Mouse (Mus musculus): ENCODE results near the gene Dab2ip. TPM values are rescaled to one million over a fixed set of nuclear protein-coding genes. Genes with fewer than 3 reads are reported as not detected.

Dab2ip gene
- polyA plus RNA-seq, 1 experiment from 2014 or later, result 27.0 TPM

DNA sequence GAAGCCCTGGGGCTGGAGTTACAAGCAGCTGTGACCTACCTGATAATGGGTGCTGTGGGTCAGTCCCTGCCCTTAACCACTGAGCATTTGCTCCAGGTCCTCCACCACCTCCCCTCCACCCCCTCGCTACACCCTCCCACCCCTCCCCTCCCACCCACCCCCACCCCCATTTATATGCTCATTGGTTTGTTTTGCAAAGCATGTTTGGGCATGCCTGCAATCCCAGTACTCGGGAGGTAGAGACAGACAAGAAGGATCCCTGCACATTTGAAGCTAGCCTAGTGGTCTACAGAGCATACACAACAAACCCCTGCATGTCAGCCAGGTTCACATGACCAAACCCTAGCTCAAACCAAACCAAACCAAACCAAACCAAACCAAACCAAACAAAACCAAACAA lies 178.0 kb downstream of the Dab2ip start:
- Histone ChIP-seq H3K4me1 (ENCODE audit: control insufficient read depth, insufficient read depth, low read length) (peaks cover 5% of the 10 kb centered on the region; the same call in 1 of the 2 replicates), H3K27me3 (replicated peaks; ENCODE audit: control insufficient read depth, insufficient read depth, low read length) (no peaks in the 10 kb centered on the region), H3K4me2 (ENCODE audit: low read depth, low read length) (no peak overlapping the region), H3K36me3 (ENCODE audit: control insufficient read depth, insufficient read depth, low read length) (no peaks in the 10 kb centered on the region), H3K9me3 (ENCODE audit: control insufficient read depth, low read length) (no peaks in the 10 kb centered on the region), H3K4me3 (ENCODE audit: low read length) (no peak overlapping the region), H3K9ac (ENCODE audit: low read depth, low read length) (no peak overlapping the region), H3K27ac (ENCODE audit: low read length) (no peak overlapping the region)
- 74% methylated on average over 2 of the region's 2 CpGs for WGBS
- no peak for ATAC-seq

DNA sequence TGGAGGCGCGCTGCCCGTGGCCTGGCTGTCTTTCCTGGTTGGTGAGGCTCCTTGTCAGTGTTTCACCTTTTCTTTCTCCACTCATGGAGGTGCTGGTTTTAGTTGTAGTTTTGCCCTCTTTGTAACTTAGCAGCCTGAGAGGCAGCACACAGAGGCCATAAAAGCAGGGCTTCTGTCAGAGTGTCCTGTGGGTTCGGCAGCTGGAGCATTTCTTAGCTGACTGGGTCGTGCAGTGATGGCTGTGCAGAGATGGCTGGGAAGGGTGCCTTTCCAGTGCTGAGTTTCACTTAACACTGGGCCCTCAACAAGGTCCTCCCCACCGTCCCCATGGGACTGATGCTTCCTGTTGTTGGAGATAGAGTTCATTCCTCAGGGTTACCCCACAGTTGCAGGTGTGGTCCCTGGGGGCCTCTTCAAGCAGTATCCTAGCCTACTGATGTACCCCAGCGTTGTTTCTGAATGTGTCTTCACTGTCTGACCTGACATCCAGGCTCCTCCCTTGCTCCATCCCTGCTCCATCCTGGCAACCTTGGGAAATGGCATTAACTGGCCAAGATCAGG lies 179.5 kb downstream of the Dab2ip start:
- no peaks in the 10 kb centered on the region for H3K36me3 ChIP-seq (ENCODE audit: control insufficient read depth, insufficient read depth, low read length)
- H3K4me3 ChIP-seq (ENCODE audit: low read length), result no peak overlapping the region
- no peak overlapping the region for H3K27ac ChIP-seq (ENCODE audit: low read length)
- peaks cover 5% of the 10 kb centered on the region; the same call in 1 of the 2 replicates for H3K4me1 ChIP-seq (ENCODE audit: control insufficient read depth, insufficient read depth, low read length)
- no peak overlapping the region for H3K9ac ChIP-seq (ENCODE audit: low read depth, low read length)
- no peaks in the 10 kb centered on the region for H3K9me3 ChIP-seq (ENCODE audit: control insufficient read depth, low read length)
- ATAC-seq, result no peak
- WGBS, result 64% methylated on average over 7 of the region's 7 CpGs
- no peaks in the 10 kb centered on the region for H3K27me3 ChIP-seq (replicated peaks; ENCODE audit: control insufficient read depth, insufficient read depth, low read length)
- no peak overlapping the region for H3K4me2 ChIP-seq (ENCODE audit: low read depth, low read length)

DNA sequence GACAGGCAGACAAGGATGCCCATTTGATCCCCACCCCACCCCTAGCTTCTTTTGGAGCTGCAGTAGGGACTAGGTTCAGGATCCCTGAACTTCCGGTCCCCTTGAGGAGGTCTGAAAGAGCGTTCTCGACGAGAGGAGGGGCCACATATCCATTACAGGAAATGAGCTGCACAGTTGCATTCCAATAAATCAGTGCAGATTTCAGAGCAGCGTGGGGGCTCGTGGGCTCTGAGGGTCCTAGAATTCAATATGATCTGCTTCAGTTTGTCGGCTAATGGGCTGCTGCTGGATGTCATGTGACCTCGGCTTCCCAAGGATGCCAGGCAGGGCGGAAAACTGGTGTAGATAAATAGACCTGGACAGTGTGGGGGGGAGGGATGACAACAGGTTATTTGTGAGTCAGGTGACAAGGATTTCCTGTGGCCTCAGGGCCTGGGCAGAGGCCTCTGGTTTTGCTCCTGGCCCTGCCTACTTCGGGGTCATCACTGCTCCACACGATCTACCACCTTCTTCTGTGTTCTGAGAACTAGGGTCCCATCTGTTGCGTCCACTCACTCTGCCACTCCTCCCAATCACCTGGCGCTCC lies 181.7 kb downstream of the Dab2ip start:
- H3K9me3 ChIP-seq (ENCODE audit: control insufficient read depth, low read length), result no peaks in the 10 kb centered on the region
- no peaks in the 10 kb centered on the region for H3K27me3 ChIP-seq (replicated peaks; ENCODE audit: control insufficient read depth, insufficient read depth, low read length)
- ATAC-seq, result no peak
- WGBS, result 53% methylated on average over 13 of the region's 13 CpGs
- no peak overlapping the region for H3K4me3 ChIP-seq (ENCODE audit: low read length)
- no peak overlapping the region for H3K9ac ChIP-seq (ENCODE audit: low read depth, low read length)
- peaks cover 5% of the 10 kb centered on the region; the same call in 1 of the 2 replicates for H3K4me1 ChIP-seq (ENCODE audit: control insufficient read depth, insufficient read depth, low read length)
- H3K27ac ChIP-seq (ENCODE audit: low read length), result no peak overlapping the region
- H3K4me2 ChIP-seq (ENCODE audit: low read depth, low read length), result 0 out of 2 replicates have a peak overlapping the region, but pooled peaks have one; percentile 14
- no peaks in the 10 kb centered on the region for H3K36me3 ChIP-seq (ENCODE audit: control insufficient read depth, insufficient read depth, low read length)

DNA sequence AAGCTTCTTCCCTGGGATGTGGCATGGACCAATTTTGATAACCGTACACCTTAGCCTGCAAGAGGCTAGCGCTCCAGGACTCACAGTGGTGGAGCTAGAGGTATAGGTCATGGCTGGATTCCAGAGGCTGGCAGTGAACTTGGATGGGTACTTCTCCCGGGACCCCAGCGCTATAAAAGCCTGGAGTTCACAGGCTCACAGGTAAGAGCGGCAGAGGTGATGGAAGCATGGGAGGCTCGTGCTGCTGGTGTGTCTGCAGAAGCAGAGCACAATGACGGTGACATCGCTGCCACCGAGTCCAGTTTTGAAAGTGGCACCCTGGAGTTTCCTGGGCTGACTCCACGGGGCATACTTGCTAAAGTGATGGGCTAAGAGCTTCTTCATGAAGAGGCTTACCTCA lies 187.8 kb downstream of the Dab2ip start:
- Histone ChIP-seq H3K4me1 (ENCODE audit: control insufficient read depth, insufficient read depth, low read length) (no peaks in the 10 kb centered on the region), H3K9ac (ENCODE audit: low read depth, low read length) (no peak overlapping the region), H3K27me3 (replicated peaks; ENCODE audit: control insufficient read depth, insufficient read depth, low read length) (no peaks in the 10 kb centered on the region), H3K9me3 (ENCODE audit: control insufficient read depth, low read length) (no peaks in the 10 kb centered on the region), H3K4me3 (ENCODE audit: low read length) (no peak overlapping the region), H3K36me3 (ENCODE audit: control insufficient read depth, insufficient read depth, low read length) (no peaks in the 10 kb centered on the region), H3K4me2 (ENCODE audit: low read depth, low read length) (no peak overlapping the region), H3K27ac (ENCODE audit: low read length) (no peak overlapping the region)
- WGBS, result 90% methylated on average over 10 of the region's 10 CpGs
- ATAC-seq, result no peak

DNA sequence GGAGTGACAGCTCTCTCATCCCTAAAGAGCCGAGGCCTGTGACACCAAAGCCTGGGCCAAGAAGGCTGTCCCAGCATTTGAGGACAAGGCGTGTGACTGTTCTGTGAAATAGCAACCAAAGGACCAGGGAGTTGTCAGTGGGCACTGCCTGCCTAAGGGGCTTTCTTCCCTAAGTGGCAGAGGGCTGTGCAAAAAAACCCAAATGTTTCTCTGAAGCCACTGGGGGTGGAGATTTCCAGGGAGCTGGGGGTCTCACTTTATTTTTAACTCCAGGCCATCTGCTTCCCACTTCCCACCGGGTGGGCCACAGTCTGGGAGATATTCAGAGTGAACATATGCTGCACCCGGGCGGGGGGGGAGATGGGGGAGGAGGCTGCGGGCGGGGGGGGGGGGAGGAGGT lies 188.6 kb downstream of the Dab2ip start:
- Histone ChIP-seq H3K36me3 (ENCODE audit: control insufficient read depth, insufficient read depth, low read length) (no peaks in the 10 kb centered on the region), H3K9me3 (ENCODE audit: control insufficient read depth, low read length) (no peaks in the 10 kb centered on the region), H3K4me1 (ENCODE audit: control insufficient read depth, insufficient read depth, low read length) (no peaks in the 10 kb centered on the region), H3K27ac (ENCODE audit: low read length) (no peak overlapping the region), H3K9ac (ENCODE audit: low read depth, low read length) (no peak overlapping the region), H3K27me3 (replicated peaks; ENCODE audit: control insufficient read depth, insufficient read depth, low read length) (no peaks in the 10 kb centered on the region), H3K4me3 (ENCODE audit: low read length) (no peak overlapping the region), H3K4me2 (ENCODE audit: low read depth, low read length) (no peak overlapping the region)
- WGBS, result 48% methylated on average over 7 of the region's 7 CpGs
- no peak for ATAC-seq

DNA sequence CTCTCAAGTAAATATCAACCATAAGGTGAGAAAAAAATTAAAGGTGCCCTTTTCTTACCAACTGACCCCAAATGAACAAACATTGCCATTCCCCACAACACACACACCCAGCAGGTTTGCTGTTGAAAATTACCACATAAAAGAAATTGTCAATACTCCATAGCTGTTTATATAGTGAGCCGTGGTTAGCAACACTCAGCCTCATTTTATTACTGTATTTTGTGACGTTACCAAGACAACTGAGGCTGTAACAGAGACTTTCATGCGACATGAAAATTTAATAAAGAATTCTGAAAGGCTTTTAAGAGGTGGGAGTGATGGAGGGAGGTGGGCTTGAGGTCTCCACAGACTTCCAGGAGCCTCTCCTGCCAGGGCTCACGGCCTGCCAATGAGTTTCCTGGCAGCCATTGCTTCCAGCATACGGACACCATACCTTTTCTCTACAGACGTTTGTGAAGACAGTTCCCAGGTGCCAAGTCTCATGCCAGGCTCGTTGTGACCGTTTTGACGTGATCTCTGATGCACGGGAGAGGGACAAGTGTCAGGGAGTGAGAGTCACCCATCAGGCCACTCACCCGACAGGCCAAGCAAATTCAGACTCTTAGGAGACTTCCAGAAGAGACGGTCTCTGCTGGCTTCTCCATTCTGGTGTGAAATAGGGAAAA lies 189.4 kb downstream of the Dab2ip start:
- Histone ChIP-seq H3K4me3 (ENCODE audit: low read length) (no peak overlapping the region), H3K36me3 (ENCODE audit: control insufficient read depth, insufficient read depth, low read length) (no peaks in the 10 kb centered on the region), H3K4me1 (ENCODE audit: control insufficient read depth, insufficient read depth, low read length) (no peaks in the 10 kb centered on the region), H3K9ac (ENCODE audit: low read depth, low read length) (no peak overlapping the region), H3K4me2 (ENCODE audit: low read depth, low read length) (no peak overlapping the region), H3K27ac (ENCODE audit: low read length) (no peak overlapping the region), H3K9me3 (ENCODE audit: control insufficient read depth, low read length) (no peaks in the 10 kb centered on the region), H3K27me3 (replicated peaks; ENCODE audit: control insufficient read depth, insufficient read depth, low read length) (no peaks in the 10 kb centered on the region)
- no peak for ATAC-seq
- WGBS, result 67% methylated on average over 12 of the region's 12 CpGs

DNA sequence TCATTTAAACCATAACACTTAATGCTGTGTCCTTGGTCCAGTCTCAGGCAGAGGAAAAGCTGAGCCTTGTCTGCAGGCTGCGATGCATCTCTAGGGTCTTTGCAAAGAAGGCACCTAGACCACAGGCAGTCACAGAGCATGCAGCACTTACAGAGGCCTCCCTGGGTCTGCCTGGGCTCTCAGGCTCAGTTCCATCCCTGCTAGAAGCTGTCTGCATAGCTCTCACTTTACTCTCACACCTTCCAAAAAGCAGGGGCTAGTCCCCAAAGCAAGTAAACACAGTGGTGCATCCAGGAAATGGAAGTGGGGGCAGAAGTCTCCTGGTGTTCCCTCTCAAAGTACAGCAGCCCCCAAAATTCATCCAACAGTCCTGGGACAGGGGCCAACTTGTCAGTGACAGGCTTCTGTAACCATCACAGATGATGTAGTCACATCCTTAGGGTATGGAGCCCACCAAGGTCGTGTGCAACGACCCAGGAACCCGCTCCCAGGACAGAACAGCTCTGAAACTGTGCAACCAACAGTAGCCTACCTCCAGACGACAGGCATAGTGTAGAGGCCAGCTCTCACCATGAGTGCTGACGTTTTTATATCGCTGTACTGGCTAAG lies 192.6 kb downstream of the Dab2ip start:
- no peak for ATAC-seq
- no peak overlapping the region for H3K4me3 ChIP-seq (ENCODE audit: low read length)
- H3K9ac ChIP-seq (ENCODE audit: low read depth, low read length), result no peak overlapping the region
- 72% methylated on average over 7 of the region's 7 CpGs for WGBS
- no peaks in the 10 kb centered on the region for H3K4me1 ChIP-seq (ENCODE audit: control insufficient read depth, insufficient read depth, low read length)
- H3K4me2 ChIP-seq (ENCODE audit: low read depth, low read length), result no peak overlapping the region
- H3K9me3 ChIP-seq (ENCODE audit: control insufficient read depth, low read length), result no peaks in the 10 kb centered on the region
- no peaks in the 10 kb centered on the region for H3K27me3 ChIP-seq (replicated peaks; ENCODE audit: control insufficient read depth, insufficient read depth, low read length)
- no peaks in the 10 kb centered on the region for H3K36me3 ChIP-seq (ENCODE audit: control insufficient read depth, insufficient read depth, low read length)
- no peak overlapping the region for H3K27ac ChIP-seq (ENCODE audit: low read length)

DNA sequence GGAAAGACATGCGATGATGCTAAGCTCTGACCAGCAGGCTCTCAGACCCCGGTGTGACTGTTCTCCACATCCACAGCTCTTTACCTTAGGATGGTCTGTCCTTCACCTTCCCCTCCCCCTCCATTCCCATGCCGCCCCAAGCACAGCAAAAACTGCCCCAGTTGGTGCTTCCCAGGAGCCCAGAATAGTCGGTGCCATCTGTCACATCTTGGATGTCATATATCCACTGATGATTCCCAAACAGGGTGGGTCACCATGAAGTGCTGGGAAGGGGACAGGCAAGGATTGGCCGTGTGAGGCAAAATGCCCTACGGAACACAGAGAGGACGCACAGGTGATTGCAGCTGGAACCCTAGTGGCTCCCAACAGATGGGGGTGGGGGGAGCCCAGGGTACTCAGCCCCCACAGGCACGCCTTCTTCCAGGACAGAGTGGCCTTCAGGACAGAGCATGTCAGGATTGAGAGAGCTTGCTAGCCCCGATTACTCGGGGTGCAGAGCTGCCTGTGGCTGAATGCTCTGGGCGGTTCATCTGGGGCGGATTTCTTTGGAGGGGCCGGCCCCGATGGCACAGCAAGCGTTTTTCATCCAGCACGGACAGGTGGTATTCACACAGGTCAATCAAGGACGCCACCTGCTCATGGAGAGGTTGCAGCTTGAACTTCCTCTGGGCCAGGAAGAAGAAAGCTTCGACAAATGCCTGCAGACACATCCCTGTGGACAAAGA lies 193.9 kb downstream of the Dab2ip start:
- Histone ChIP-seq H3K9ac (ENCODE audit: low read depth, low read length) (no peak overlapping the region), H3K27ac (ENCODE audit: low read length) (no peak overlapping the region), H3K36me3 (ENCODE audit: control insufficient read depth, insufficient read depth, low read length) (no peaks in the 10 kb centered on the region), H3K9me3 (ENCODE audit: control insufficient read depth, low read length) (no peaks in the 10 kb centered on the region), H3K27me3 (replicated peaks; ENCODE audit: control insufficient read depth, insufficient read depth, low read length) (no peaks in the 10 kb centered on the region), H3K4me1 (ENCODE audit: control insufficient read depth, insufficient read depth, low read length) (no peaks in the 10 kb centered on the region), H3K4me3 (ENCODE audit: low read length) (no peak overlapping the region), H3K4me2 (ENCODE audit: low read depth, low read length) (no peak overlapping the region)
- 77% methylated on average over 18 of the region's 18 CpGs for WGBS
- ATAC-seq, result no peak

DNA sequence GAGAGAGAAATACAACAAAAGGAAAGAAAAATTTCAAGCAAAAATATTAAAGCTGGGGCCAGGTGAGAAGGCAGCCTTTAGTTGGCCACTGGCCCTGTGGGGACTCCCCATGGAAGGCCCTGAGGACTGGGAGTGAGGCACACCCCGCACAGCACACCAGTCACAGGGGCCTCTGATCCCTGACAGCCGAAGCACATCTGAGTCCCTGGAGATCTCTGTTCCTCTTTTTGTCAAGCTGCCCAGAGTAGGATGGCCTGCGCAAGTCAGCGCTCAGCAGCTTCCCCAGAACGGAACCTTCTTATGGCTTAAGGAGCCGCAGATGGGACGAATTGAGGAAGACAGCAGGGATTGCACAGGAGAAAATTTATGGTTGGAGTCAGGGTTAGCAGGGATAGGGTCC lies 198.4 kb downstream of the Dab2ip start:
- no peak overlapping the region for H3K4me3 ChIP-seq (ENCODE audit: low read length)
- ATAC-seq, result no peak
- no peaks in the 10 kb centered on the region for H3K4me1 ChIP-seq (ENCODE audit: control insufficient read depth, insufficient read depth, low read length)
- no peaks in the 10 kb centered on the region for H3K9me3 ChIP-seq (ENCODE audit: control insufficient read depth, low read length)
- H3K27ac ChIP-seq (ENCODE audit: low read length), result no peak overlapping the region
- WGBS, result 74% methylated on average over 7 of the region's 7 CpGs
- no peak overlapping the region for H3K9ac ChIP-seq (ENCODE audit: low read depth, low read length)
- no peaks in the 10 kb centered on the region for H3K27me3 ChIP-seq (replicated peaks; ENCODE audit: control insufficient read depth, insufficient read depth, low read length)
- H3K36me3 ChIP-seq (ENCODE audit: control insufficient read depth, insufficient read depth, low read length), result no peaks in the 10 kb centered on the region
- no peak overlapping the region for H3K4me2 ChIP-seq (ENCODE audit: low read depth, low read length)
